Mouse (Mus musculus): ENCODE measurements around the gene Gm9758.
"Not testable (repeated sequence)": the region's sequence is repeated elsewhere in the genome, so short reads cannot be mapped to it uniquely, and the experiment has no call there.

Gene Gm9758

DNA sequence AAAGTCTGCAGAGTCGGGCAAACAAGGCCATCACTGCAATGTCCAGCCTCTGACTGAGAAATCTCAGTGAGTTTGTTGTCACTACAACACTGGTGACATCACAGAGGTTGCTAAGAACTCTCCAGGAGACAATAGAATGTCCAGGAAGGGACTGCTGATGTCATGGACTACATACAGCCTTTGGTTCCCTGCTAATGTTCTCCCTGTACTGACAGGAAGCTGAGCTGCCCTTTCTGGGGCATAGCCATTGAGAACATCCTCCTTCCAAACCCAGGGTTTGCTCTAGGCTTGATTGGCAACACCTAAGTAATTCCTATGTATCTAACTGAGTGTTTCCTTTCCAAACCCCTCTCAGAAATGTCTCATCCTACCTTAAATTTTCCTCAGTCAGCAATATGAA lies at the start of gene Gm9758:
Gene Gm9758, minus strand, starts transcription at position 101 of the 400 bp plus-strand sequence.
- not testable (repeated sequence) for DNase-seq (ENCODE audit: extremely low read depth, low read depth)

DNA sequence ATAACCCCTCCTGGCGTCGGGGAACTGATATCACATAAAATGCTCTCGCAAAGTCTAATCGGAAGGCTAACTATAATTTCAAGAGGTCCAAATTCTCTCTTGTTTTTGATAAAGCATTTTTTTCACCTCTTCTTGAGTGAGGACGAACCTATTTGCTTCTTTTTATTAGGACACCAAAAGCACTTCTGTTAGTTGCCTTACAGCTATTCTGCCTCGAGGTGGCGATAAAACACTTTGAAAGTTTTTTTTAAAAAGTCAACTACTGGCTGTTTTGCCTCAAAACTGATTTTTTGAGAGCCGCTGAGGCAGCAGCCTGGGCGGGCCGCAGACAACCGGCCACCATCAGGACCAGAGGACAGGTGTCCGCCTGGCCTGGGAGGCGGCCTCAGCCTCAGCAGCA lies 49.1 kb upstream of the Gm9758 start:
- DNase-seq (ENCODE audit: extremely low read depth, low read depth), result not testable (repeated sequence)

DNA sequence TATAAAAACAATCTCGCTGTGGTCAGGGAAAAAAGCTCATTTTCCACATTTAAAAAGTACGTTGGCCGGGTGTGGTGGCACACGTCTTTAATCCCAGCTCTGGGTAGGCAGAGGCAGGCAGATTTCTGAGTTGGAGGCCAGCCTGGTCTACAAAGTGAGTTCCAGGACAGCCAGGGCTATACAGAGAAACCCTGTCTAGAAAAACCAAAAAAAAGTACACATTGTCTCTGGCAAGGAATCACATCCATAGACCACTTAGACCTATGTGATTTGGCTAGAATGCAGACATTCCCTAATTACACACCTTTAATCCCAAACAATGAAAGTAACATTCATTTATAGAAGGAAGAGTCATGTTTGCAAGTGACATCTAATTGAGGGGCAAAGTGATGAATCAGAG lies 46.8 kb upstream of the Gm9758 start:
- not testable (repeated sequence) for DNase-seq (ENCODE audit: extremely low read depth, low read depth)

DNA sequence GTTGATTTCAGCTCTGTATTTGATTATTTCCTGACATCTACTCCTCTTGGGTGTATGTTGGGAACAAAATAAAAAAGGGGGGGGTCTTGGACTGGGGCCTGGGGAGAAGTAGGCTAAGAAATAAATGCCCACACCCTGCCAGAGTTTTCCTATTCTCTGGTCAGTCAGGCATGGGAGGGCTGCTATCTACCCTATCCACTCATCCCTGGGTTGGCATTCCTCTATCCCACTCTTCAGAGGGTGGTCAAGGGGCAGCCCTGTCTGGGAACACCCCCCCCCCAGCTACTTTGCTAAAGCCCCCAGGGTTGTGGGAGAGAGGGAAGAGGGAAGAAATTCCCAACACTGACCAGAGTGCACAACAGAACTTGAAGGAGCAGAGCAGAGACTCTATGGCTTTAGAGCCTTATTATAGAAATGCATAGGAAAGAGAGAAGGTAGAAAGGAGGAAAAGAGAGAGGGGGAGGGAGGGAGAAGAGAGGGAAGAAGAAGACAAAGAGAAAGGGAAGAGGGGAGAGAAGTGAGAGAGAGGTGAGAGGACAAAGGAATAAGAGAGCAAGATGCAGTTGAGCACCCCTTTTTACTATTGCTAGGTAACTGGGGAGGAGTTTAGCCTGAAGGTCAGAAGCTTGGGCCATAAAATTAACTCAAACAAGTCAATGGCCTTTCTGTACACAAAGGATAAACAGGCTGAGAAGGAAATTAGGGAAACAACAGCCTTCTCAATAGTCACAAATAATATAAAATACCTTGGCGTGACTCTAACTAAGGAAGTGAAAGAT lies 41.4 kb upstream of the Gm9758 start:
- DNase-seq (ENCODE audit: extremely low read depth, low read depth), result not testable (repeated sequence)

DNA sequence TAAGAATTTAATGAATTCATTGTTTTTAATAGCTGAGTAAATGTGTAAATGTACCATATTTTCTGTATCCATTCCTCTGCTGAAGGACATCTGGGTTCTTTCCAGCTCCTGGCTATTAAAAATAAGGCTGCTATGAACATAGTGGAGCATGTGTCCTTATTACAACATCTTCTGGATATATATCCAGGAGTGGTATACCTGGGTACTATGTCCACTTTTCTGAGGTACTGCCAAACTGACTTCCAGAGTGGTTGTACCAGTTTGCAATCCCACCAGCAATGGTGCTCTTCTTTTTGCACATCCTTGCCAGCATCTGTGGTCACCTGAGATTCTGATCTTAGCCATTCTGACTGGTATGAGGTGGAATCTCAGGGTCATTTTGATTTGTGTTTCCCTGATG lies 38.9 kb upstream of the Gm9758 start:
- not testable (repeated sequence) for DNase-seq (ENCODE audit: extremely low read depth, low read depth)

DNA sequence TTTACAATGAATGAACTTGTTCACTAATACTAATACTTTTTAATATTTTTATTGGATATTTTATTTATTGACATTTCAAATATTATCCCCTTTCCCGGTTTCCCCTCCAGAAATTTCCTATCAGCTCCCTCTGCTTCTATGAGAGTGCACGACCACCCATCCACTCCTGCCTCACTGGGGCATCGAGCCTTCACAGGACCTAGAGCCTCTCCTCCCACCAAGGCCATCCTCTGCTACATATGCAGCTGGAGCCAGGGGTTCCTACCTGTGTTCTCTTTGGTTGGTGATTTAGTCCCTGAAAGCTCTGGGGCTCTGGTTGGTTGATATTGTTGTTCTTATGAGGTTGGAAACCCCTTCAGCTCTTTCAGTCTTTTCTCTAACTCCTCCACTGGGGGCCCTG lies 38.0 kb upstream of the Gm9758 start:
- DNase-seq (ENCODE audit: extremely low read depth, low read depth), result not testable (repeated sequence)

DNA sequence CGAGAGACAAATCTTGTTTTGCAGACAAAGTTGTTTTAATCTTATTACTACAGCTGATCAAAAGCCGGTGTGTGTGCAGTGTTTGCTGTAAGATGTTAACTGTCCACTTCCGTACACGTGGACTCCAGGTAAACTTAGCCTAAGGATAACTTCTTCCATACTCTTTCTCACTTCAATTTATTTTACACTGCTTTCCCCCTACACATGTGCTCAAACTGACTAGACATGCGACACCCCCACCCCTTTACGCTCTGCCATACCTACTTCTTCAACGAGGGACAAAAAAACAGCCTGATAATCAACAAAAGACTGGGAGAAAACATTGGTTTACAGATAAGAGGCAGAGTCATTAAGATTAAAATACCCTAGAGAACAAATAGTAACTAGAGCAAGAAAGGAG lies 37.1 kb upstream of the Gm9758 start:
- DNase-seq (ENCODE audit: extremely low read depth, low read depth), result not testable (repeated sequence)

DNA sequence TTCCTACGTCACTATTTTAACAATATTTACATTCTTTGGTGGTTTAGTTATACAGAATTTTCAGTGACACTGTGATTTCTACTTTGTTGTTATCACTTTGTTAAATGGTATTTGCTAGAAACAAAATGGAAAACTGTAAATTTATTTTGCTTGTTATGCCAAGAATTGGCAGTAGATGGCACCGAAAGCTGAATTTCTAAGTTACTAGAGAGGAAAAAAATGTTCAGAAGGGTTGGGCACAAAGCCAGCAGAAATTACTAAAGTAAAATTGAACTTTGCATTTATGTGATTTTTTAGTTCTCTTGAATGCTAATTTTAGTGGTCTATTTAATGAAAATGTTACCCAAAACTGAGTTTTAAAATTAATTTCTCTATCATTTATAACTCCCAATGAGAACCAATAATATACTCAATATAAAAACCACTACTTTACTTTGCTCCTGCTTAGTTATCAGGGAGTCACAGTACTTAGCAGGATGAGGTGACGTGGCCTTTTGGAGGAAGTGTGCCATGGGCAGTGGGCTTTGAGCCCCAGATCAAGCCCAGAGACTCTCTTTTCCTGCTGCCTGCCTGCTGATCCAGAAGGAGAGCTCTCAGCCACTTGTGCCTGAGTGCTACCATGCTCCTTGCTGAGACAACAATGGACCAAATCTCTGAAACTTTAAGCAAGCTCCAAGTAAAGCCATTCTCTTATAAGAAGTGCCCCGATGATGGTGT lies 32.9 kb upstream of the Gm9758 start:
- DNase-seq (ENCODE audit: extremely low read depth, low read depth), result not testable (repeated sequence)

DNA sequence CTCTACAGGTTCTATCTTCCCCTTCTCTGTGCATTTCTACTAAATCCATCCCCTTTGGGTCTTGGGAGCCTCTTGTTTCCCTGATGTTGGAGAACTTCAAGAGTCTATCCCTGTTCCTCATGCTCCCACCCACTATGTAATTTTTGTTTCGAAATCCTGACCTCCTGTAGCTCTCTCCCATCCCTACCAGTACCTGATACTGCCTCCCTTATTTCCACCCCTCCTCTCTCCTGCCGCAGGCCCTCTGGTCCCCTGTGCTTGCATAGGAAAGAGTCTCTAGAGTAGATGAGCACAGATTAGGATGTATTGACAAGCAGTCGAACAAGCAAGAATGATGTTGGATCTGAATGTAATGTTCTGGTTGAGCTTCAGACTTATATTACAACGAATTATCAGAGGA lies 30.8 kb upstream of the Gm9758 start:
- DNase-seq (ENCODE audit: extremely low read depth, low read depth), result not testable (repeated sequence)

DNA sequence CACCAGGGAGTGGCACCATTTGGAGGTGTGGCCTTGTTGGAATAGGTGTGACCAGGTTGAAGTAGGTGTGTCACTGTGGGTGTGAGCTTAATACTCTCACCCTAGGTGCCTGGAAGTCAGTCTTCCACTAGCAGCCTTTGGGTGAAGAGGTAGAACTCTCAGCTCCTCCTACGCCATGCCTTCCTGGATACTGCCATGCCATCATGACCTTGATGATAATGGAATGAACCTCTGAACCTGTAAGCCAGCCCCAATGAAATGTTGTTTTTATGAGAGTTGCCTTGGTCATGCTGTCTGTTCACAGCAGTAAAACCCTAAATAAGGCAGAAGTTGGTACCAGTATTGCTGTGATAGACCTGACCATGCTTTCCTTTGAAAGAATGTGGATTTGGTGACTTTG lies 26.3 kb upstream of the Gm9758 start:
- DNase-seq (ENCODE audit: extremely low read depth, low read depth), result not testable (repeated sequence)

DNA sequence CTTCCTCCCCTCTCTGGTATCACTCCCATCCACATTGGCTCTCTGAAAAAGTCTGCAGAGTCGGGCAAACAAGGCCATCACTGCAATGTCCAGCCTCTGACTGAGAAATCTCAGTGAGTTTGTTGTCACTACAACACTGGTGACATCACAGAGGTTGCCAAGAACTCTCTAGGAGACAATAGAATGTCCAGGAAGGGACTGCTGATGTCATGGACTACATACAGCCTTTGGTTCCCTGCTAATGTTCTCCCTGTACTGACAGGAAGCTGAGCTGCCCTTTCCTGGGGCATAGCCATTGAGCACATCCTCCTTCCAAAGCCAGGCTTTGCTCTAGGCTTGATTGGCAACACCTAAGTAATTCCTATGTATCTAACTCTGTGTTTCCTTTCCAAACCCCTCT lies 23.6 kb upstream of the Gm9758 start, which contains the start of gene Speer4e:
Gene Speer4e, minus strand, starts transcription at position 101 of the 400 bp plus-strand sequence.
- not testable (repeated sequence) for DNase-seq (ENCODE audit: extremely low read depth, low read depth)

DNA sequence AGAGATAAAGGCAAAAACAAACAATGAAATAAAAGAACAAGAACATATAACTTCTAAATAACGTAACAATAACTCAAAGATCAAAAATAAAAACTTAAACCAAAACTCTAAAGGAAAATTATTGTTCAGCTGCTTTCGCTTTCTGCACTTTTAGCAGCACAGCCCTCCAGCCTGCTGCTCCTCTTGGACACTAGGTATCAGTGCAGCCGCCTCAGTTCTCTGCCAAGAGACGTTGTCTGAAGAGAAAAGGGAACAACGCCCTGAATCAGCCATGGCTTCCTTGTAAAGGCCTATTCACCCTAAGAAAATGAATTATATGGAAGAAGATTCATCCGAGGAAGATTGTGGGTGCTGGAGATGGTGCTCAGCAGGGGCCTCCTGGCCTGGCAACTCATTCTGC lies 19.0 kb upstream of the Gm9758 start:
- not testable (repeated sequence) for DNase-seq (ENCODE audit: extremely low read depth, low read depth)

DNA sequence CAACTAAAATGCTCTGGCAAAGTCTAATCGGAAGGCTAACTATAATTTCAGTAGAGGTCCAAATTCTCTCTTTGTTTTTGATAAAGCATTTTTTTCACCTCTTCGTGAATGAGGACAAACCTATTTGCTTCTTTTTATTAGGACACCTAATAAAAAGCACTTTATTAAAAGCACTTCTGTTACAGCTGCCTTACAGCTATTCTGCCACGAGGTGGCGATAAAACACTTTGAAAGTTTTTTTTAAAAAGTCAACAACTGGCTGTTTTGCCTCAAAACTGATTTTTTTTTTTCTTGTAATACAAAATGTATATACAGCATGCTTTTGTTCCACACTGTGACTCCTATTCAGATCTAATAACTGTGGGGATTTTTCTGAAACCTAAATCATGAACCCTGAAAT lies 12.3 kb upstream of the Gm9758 start:
- DNase-seq (ENCODE audit: extremely low read depth, low read depth), result not testable (repeated sequence)

DNA sequence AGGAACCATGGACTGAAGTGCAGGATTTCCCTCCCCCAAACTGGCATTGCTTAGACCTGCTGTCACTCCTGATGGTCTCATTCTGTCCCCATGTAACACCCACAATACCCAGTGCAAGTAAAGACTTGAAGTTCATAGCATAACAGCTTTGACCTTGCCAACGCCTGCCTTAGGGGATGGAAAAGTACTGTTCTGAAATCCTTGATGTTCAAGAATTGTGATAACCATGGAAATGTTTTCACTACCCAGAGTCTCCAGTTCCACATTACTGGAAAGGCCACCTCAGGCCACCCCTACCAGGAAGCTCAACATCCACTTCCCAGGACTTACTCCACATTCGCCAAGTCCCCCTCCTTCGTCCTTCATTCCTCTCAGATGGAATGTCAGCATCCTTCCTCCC lies 338 bp downstream of the Gm9758 start:
- DNase-seq (ENCODE audit: extremely low read depth, low read depth), result not testable (repeated sequence)

DNA sequence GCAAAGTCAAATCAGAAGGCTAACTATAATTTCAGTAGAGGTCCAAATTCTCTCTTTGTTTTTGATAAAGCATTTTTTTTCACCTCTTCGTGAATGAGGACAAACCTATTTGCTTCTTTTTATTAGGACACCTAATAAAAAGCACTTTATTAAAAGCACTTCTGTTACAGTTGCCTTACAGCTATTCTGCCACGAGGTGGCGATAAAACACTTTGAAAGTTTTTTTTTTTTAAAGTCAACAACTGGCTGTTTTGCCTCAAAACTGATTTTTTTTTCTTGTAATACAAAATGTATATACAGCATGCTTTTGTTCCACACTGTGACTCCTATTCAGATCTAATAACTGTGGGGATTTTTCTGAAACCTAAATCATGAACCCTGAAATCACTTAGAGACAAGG lies 11.2 kb downstream of the Gm9758 start:
- DNase-seq (ENCODE audit: extremely low read depth, low read depth), result not testable (repeated sequence)

DNA sequence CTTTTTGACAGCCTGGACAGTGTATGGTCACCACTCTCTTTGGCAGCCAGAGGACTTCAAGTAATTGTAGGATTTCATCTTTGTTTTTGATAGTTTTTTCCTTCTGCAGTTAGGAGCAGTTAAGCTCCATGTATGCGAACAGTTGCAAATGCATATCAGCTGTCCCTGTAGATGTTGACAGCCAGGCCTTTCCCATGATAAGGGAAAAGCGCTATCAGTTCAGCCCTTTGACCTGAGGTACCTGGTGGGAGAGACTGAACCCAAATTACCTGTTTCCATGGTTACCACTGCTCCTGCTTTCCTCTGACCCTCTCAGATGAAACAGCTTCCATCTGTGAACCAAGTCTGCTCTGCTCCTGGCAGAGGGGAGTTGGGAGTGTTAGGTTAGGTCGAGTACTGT lies 22.5 kb downstream of the Gm9758 start:
- DNase-seq (ENCODE audit: extremely low read depth, low read depth), result no peak

DNA sequence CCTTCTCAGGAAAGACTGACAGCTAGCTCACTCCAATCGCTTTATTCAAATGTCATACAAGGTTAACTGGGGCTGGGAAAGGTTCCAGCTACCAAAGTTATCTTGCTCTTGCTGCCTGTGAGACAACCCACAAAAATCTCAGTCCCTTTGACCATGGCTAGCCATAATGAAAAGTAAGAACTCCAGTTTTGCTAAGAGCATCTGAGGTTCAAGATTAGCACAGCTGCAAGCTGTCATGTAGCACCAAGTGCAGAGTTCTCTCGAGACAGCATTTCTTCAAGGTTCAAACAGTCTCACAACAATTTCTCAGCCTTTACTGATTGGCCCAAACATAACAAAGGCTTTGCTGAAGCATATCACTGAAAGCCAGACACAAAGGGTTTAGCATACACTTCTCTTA lies 29.4 kb downstream of the Gm9758 start:
- DNase-seq (ENCODE audit: extremely low read depth, low read depth), result not testable (repeated sequence)
